Mouse (Mus musculus) liver, postnatal 0 days (tissue): Measurements from ENCODE around the gene Hoxa2. TPM values are rescaled to one million over a fixed set of nuclear protein-coding genes. Genes with fewer than 3 reads are reported as not detected.

Experiments used
- ATAC-seq: fragments of 200-750 bp; cut with Nextera tagmentation; 2 replicates; pipeline ENCODE4 v1.8.0; 2017; ENCODE audit warnings: mild to moderate bottlenecking, moderate library complexity
- DNase-seq: peaks from one replicate; pipeline ENCODE4 v3.0.0-alpha.2; 2016
- H3K27ac ChIP-seq: fragments of 300-500 bp; sonication (generic); 2 replicates; pipeline ENCODE4 v1.5.1; 2014; ENCODE audit warnings: antibody characterized with exemption, moderate library complexity, mild to moderate bottlenecking, low read depth
- H3K27me3 ChIP-seq: fragments of 300-500 bp; sonication (generic); 2 replicates; pipeline ENCODE4 v1.6.1; 2014; ENCODE audit warnings: low read length, control low read depth, mixed read lengths; ENCODE audit not compliant: insufficient read depth
- H3K36me3 ChIP-seq: fragments of 300-500 bp; sonication (generic); replicated peaks from 2 replicates; pipeline ENCODE4 v1.6.1; 2014; ENCODE audit warnings: mild to moderate bottlenecking, control low read depth, low read length, moderate library complexity, mixed read lengths; ENCODE audit not compliant: insufficient read depth
- H3K4me1 ChIP-seq: fragments of 300-500 bp; sonication (generic); 2 replicates; pipeline ENCODE4 v1.6.1; 2014; ENCODE audit warnings: antibody characterized with exemption, mild to moderate bottlenecking, control low read depth; ENCODE audit not compliant: insufficient read depth
- H3K4me2 ChIP-seq: fragments of 300-500 bp; sonication (generic); 2 replicates; pipeline ENCODE4 v1.6.1; 2014; ENCODE audit warnings: low read depth, mild to moderate bottlenecking, low read length, moderate library complexity, mixed read lengths
- H3K4me3 ChIP-seq: fragments of 300-500 bp; sonication (generic); 2 replicates; pipeline ENCODE4 v1.5.1; 2014; ENCODE audit warnings: low read depth, low read length
- H3K9ac ChIP-seq: fragments of 300-500 bp; sonication (generic); replicated peaks from 2 replicates; pipeline ENCODE4 v1.6.1; 2014; ENCODE audit warnings: mild to moderate bottlenecking, moderate library complexity
- H3K9me3 ChIP-seq: fragments of 300-500 bp; sonication (generic); 2 replicates; pipeline ENCODE4 v1.6.1; 2016; ENCODE audit warnings: mild to moderate bottlenecking, control low read depth, low read length, mixed read lengths
- CTCF ChIP-seq: sonication (generic); IDR thresholded peaks from 2 replicates; pipeline ENCODE4 v1.5.1; 2016; ENCODE audit warnings: antibody characterized with exemption, low read depth
- EP300 ChIP-seq: IDR thresholded peaks from 2 replicates; pipeline ENCODE4 v1.6.1; 2016; ENCODE audit warnings: antibody characterized with exemption, low read depth, mild to moderate bottlenecking
- WGBS: fragments of 180-500 bp; shearing (Covaris S2); extraction: QIAGEN DNeasy Blood & Tissue Kit; methylation state at CpG from one replicate; pipeline ENCODE4 v1.1.7; 2014; ENCODE audit not compliant: insufficient replicate concordance; 5-methylcytosine and 5-hydroxymethylcytosine counted together
- polyA plus RNA-seq: library from polyadenylated mRNA; unstranded; fragments of >200 nt; fragmentation: Nextera tagmentation; extraction: Ambion mirVana; gene quantifications from 2 replicates; pipeline ENCODE4 v1.2.1, GENCODE M21; 2015

The Hoxa2 gene
- 0.39 and 0.63 TPM in 2 replicates for polyA plus RNA-seq

DNA sequence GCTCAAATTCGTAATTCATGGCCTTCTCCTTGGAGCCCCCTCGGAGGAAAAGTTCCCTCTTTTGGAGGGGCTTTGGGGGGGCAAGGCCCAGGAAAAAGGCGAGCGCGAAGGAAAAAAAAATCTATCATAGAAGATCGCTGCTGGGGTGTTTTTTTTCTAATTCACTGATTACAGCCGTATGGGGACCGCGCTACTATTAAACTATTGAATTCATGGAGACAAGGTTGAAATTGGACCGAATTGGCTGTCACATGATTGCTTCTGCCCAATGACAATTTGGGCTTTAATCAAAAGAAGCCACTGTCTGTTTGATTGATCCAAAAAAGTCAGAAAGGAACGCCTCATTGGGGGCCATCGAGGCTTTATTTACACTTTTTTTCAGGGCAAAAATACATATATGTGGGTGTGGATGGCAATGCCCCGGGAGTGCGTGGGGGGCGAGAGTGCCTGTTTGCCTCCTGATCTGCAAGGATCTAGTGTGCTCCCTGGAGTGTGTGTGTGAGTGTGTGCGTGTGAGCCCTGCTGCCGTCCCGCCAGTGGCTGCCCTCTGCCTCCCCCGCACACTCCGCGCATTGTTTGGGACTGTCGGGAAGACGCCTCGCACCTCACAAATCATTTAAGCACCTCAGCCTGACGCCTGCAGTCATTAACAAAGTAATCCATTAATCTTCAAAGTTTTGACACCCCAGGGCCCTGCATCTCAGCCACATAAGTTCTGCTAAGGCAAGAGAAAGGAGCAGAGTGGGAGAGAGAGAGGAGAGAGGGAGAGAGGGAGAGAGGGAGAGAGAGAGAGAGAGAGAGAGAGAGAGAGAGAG lies at the start of gene Hoxa2:
Hoxa2 (minus strand) TSS at position 206 of the 815 bp plus-strand sequence.
- Histone ChIP-seq H3K4me2 (peak within 1 kb of the TSS; percentile 55), H3K36me3 (no peaks in the 10 kb centered on the region), H3K4me1 (no peaks in the 10 kb centered on the region; the same call in 1 of the 2 replicates), H3K4me3 (peak within 1 kb of the TSS; percentile 38), H3K27ac (peak within 1 kb of the TSS; percentile 56), H3K9me3 (no peaks in the 10 kb centered on the region), H3K27me3 (peaks cover 95% of the 10 kb centered on the region), H3K9ac (peak within 1 kb of the TSS; percentile 36)
- no peak for TF ChIP-seq CTCF
- DNase-seq (no peak), ATAC-seq (no peak)
- 4% methylated on average over 25 of the region's 25 CpGs for WGBS

DNA sequence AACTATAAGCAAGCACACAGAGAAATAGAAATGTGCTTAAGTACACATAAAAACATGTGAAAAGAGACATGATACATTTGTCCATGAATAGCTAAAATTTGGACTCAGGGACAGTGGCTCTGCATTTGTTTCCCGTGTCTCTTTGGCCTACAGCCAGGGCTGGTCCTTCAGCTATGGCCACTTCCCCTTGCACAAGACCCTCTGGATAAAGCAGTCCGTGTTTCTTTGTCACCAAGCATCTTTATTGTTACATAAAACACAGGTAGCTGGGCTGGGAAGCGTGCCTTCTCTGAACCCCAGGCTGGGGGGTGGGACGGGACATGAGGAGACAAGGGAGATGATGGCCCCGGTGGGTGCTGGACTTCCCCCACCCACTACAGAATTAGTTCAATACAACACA lies 49.6 kb upstream of the Hoxa2 start:
- Histone ChIP-seq H3K4me2 (no peak overlapping the region), H3K27ac (no peak overlapping the region), H3K9ac (no peak overlapping the region), H3K9me3 (no peaks in the 10 kb centered on the region), H3K4me3 (no peak overlapping the region), H3K4me1 (peaks cover 7% of the 10 kb centered on the region), H3K27me3 (peaks cover 98% of the 10 kb centered on the region), H3K36me3 (no peaks in the 10 kb centered on the region)
- 33% methylated on average over 5 of the region's 5 CpGs for WGBS
- no peak for TF ChIP-seq EP300
- no peak for TF ChIP-seq CTCF
- no peak for DNase-seq
- ATAC-seq = no peak

DNA sequence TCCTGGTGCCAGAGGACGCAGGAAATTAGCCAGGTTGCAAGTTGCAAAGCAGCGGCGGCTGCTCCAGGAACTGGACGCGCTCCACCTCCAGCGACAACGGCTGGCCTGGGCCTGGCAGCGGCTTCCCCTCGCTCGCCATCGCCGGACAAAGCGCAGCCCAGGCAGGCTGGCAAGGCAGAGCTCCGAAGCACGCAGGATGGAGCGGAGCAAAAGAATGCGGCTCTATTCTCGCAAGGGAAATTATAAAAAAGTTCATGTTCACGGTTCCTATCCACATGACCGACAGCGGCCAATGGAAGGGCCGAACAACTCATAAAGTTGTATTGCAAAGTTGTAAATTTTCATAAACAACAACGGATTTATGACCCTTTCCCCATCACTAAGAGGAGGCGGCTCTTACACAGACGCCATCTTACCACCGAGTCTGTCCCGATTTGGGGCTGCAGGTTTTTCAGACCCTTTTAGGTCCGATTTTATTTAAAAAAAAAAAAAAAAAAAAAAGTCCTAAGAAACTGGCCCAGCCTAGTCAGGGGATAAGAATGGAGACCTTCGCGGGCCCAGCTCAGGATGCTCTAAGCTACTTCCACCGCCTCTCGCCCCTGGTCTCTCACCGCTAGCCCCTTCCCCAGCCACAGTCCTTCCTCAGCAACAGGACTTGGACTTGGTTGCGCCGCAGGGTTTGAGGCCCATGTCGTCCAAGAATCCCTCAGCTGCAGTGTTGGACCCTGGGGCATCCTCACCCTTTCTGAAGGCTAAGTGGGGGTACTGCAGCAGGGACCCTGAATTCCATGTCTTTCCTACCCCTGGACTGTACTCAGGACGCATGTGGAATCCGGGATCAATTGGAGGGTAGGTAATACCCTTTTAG lies 48.7 kb upstream of the Hoxa2 start, which contains the start of the genes Hoxa3 and Gm28308:
Hoxa3 (minus strand) TSS at position 218 of the 868 bp plus-strand sequence.
Gm28308 (minus strand) TSS at position 221 of the 868 bp plus-strand sequence.
- no peak for DNase-seq
- H3K4me2 ChIP-seq = peak within 1 kb of the TSS; percentile 49

DNA sequence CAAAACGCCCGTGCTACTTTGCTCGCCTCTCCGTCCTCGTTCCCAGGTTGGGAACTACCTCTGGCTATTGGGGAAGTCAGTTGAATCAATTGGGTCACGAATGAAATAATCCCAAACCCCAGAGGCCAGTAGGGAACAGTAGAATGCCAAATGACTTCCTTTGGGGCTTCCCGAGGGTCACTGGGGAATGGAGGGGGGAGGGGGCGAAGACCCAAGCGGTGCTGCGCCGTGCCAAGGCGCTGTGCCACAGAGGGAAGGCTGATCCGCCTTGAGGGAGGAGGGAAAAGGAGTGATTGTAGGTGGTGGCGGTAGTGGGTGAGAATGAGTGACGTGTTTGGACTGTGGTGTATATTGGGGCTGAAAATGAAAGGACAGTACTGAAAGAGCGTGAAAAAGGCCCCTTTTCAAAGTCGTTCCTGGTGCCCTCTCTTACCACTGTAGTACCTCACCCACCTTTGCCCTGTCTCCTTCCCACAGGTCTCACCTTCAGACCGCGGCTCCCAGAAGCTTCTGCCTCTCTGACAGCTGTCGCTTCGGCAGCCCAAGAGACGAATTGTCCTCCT lies 48.0 kb upstream of the Hoxa2 start:
- Histone ChIP-seq H3K9me3 (no peaks in the 10 kb centered on the region), H3K27ac (no peak overlapping the region), H3K4me2 (peak overlapping the region; percentile 49), H3K4me3 (peak overlapping the region; percentile 35), H3K9ac (no peak overlapping the region), H3K36me3 (no peaks in the 10 kb centered on the region), H3K27me3 (peaks cover 98% of the 10 kb centered on the region), H3K4me1 (peaks cover 9% of the 10 kb centered on the region)
- DNase-seq (no peak), ATAC-seq (no peak)
- no peak for TF ChIP-seq CTCF
- no peak for TF ChIP-seq EP300
- 2% methylated on average over 22 of the region's 22 CpGs for WGBS

More for the DNA sequence above, 48.7 kb upstream of the Hoxa2 start, which contains the start of the genes Hoxa3 and Gm28308:
- Histone ChIP-seq H3K9ac (no peak within 1 kb of the TSS), H3K27me3 (peaks cover 98% of the 10 kb centered on the region), H3K9me3 (no peaks in the 10 kb centered on the region), H3K4me1 (peaks cover 8% of the 10 kb centered on the region), H3K27ac (no peak within 1 kb of the TSS), H3K36me3 (no peaks in the 10 kb centered on the region), H3K4me3 (peak within 1 kb of the TSS; percentile 35)
- no peak for ATAC-seq
- TF ChIP-seq CTCF (no peak), EP300 (no peak)
- WGBS = 4% methylated on average over 38 of the region's 38 CpGs

DNA sequence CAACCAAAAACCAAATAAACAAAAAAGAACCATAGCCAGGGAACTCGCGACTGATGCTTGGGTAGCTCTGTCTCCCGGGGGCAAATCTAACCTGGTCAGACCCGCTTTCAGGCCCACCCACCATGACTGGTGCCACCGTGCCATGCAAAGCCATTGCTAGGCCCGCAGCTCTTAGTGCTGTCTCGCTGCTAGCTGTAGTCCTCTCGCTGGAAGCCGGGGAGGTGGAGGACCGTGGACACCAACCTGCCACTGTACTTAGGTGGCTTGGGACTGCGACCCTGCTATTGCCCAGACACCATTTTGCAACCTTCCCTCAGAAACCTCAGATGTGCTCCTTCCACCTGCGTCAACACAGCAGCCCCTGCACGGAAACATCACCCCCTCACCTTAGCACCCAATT lies 47.3 kb upstream of the Hoxa2 start:
- no peak overlapping the region for H3K27ac ChIP-seq
- DNase-seq = no peak
- TF ChIP-seq CTCF (no peak), EP300 (no peak)
- H3K4me3 ChIP-seq = peak overlapping the region; percentile 6; the same call in 1 of the 2 replicates
- H3K36me3 ChIP-seq = no peaks in the 10 kb centered on the region
- H3K4me1 ChIP-seq = peaks cover 4% of the 10 kb centered on the region; the same call in 1 of the 2 replicates
- ATAC-seq = no peak
- H3K4me2 ChIP-seq = peak overlapping the region; percentile 49
- no peak overlapping the region for H3K9ac ChIP-seq
- WGBS = 2% methylated on average over 13 of the region's 13 CpGs
- no peaks in the 10 kb centered on the region for H3K9me3 ChIP-seq
- peaks cover 98% of the 10 kb centered on the region for H3K27me3 ChIP-seq
